Mouse (Mus musculus) stomach, embryonic 16.5 days (tissue): ENCODE measurements around the gene Mrfap1. TPM values are rescaled to one million over a fixed set of nuclear protein-coding genes. Genes with fewer than 3 reads are reported as not detected.
"Not testable (repeated sequence)": the region's sequence is repeated elsewhere in the genome, so short reads cannot be mapped to it uniquely, and the experiment has no call there.

Experiments used
- ATAC-seq: fragments of 200-750 bp; cut with Nextera tagmentation; 2 replicates; pipeline ENCODE4 v1.8.0; 2017; ENCODE audit warnings: moderate number of reproducible peaks, moderate TSS enrichment; ENCODE audit not compliant: insufficient read depth, low FRiP score
- H3K27ac ChIP-seq: fragments of 300-500 bp; sonication (generic); 2 replicates; pipeline ENCODE4 v1.5.1; 2014; ENCODE audit warnings: low read length
- H3K27me3 ChIP-seq: fragments of 300-500 bp; sonication (generic); 2 replicates; pipeline ENCODE4 v1.6.1; 2014; ENCODE audit warnings: low read length, control low read depth, mixed read lengths; ENCODE audit not compliant: control insufficient read depth, insufficient read depth
- H3K36me3 ChIP-seq: fragments of 300-500 bp; sonication (generic); 2 replicates; pipeline ENCODE4 v1.6.1; 2014; ENCODE audit warnings: low read length; ENCODE audit not compliant: control insufficient read depth, insufficient read depth
- H3K4me1 ChIP-seq: fragments of 300-500 bp; sonication (generic); 2 replicates; pipeline ENCODE4 v1.6.1; 2014; ENCODE audit warnings: low read length, control low read depth, mixed read lengths; ENCODE audit not compliant: control insufficient read depth, insufficient read depth
- H3K4me2 ChIP-seq: fragments of 300-500 bp; sonication (generic); 2 replicates; pipeline ENCODE4 v1.6.1; 2014; ENCODE audit warnings: low read depth, low read length, mixed read lengths
- H3K4me3 ChIP-seq: fragments of 300-500 bp; sonication (generic); replicated peaks from 2 replicates; pipeline ENCODE4 v1.5.1; 2014; ENCODE audit warnings: mild to moderate bottlenecking, low read length
- H3K9ac ChIP-seq: fragments of 300-500 bp; sonication (generic); 2 replicates; pipeline ENCODE4 v1.6.1; 2014; ENCODE audit warnings: low read length
- H3K9me3 ChIP-seq: fragments of 300-500 bp; sonication (generic); replicated peaks from 2 replicates; pipeline ENCODE4 v1.6.1; 2016; ENCODE audit warnings: low read length, control low read depth; ENCODE audit not compliant: control insufficient read depth
- WGBS: fragments of 180-500 bp; shearing (Covaris S2); extraction: QIAGEN DNeasy Blood & Tissue Kit; methylation state at CpG from one replicate; pipeline ENCODE4 v1.1.7; 2014; 5-methylcytosine and 5-hydroxymethylcytosine counted together
- polyA plus RNA-seq: library from polyadenylated mRNA; unstranded; fragments of >200 nt; fragmentation: Nextera tagmentation; extraction: Ambion mirVana; gene quantifications from 2 replicates; pipeline ENCODE4 v1.2.1, GENCODE M21; 2015

Mrfap1 gene
- polyA plus RNA-seq, 1 experiment from 2014 or later, result 321 TPM

GRCm38 (mm10) chr5:36797291-36797690 lies 719 bp upstream of the Mrfap1 start:
- Histone ChIP-seq H3K4me2 (peak overlapping the region; percentile 61), H3K36me3 (no peaks in the 10 kb centered on the region), H3K9me3 (no peaks in the 10 kb centered on the region), H3K9ac (0 out of 2 replicates have a peak overlapping the region, but pooled peaks have one; percentile 10), H3K4me3 (peak overlapping the region; percentile 55), H3K4me1 (no peaks in the 10 kb centered on the region), H3K27me3 (no peaks in the 10 kb centered on the region), H3K27ac (0 out of 2 replicates have a peak overlapping the region, but pooled peaks have one; percentile 28)
- WGBS, result 43% methylated on average over 8 of the region's 8 CpGs
- no peak for ATAC-seq

DNA sequence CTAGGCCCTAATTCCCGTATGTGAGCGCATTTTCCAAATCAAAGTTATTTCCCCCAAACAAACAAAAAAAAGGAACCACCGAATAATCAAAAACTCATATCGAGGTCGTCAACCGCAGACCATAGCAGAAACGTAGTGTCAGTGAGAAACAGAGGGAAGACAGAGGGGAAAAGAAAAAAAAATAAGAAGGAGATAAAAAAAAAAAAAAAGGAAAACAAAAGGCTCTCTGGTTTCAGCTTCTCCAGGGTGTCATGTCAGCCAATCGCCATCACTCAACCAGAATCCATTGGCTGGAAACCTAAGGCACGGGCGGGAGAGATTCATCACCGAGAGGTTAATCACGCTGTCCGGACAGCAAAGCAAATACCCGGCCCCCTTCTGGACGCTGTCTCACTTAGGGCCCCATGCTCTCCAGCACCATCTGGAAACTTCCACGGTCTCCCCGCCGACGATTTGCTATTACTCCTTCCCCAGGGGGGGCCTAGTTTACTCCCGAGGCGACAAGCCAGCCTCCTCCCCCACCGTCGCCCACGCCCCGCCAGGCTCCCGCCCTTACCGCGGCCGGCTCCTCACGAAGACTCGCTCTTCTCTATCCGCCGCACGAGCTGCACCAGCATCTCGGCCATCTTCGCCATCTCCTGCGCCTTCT lies 801 bp downstream of the Mrfap1 start:
- H3K4me3 ChIP-seq, result peak overlapping the region; percentile 55
- peak overlapping the region; percentile 43 for H3K4me2 ChIP-seq
- peak overlapping the region; percentile 96 for H3K27ac ChIP-seq
- peak overlapping the region; percentile 86 for H3K9ac ChIP-seq
- 2% methylated on average over 35 of the region's 37 CpGs for WGBS
- peak; percentile 42 for ATAC-seq
- H3K9me3 ChIP-seq, H3K36me3 ChIP-seq, H3K4me1 ChIP-seq, H3K27me3 ChIP-seq: not testable (repeated sequence)

GRCm38 (mm10) chr5:36791861-36792260 lies 4.7 kb downstream of the Mrfap1 start:
- Histone ChIP-seq H3K27ac (no peak overlapping the region), H3K9ac (no peak overlapping the region), H3K4me3 (no peak overlapping the region), H3K27me3 (no peaks in the 10 kb centered on the region), H3K4me2 (no peak overlapping the region), H3K9me3 (no peaks in the 10 kb centered on the region), H3K4me1 (no peaks in the 10 kb centered on the region), H3K36me3 (no peaks in the 10 kb centered on the region)
- WGBS, result 66% methylated on average over 9 of the region's 9 CpGs
- no peak for ATAC-seq

DNA sequence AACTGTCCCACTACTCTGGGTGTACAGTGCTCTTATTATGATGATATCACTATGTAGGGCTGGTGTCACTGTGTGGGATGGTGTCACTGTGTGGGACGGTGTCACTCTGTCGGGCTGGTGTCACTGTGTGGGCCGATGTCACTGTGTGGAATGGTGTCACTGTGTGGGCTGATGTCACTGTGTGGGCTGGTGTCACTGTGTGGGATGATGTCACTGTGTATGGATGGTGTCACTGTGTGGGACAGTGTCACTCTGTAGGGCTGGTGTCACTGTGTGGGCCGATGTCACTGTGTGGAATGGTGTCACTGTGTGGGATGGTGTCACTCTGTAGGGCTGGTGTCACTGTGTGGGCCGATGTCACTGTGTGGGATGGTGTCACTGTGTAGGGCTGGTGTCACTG lies 10.5 kb downstream of the Mrfap1 start:
- Histone ChIP-seq H3K4me3 (no peak overlapping the region), H3K4me2 (no peak overlapping the region), H3K9me3 (no peaks in the 10 kb centered on the region; the same call in 1 of the 2 replicates), H3K27me3 (no peaks in the 10 kb centered on the region), H3K27ac (no peak overlapping the region), H3K36me3 (no peaks in the 10 kb centered on the region), H3K4me1 (no peaks in the 10 kb centered on the region), H3K9ac (no peak overlapping the region)
- WGBS, result 96% methylated on average over 5 of the region's 5 CpGs
- no peak for ATAC-seq

DNA sequence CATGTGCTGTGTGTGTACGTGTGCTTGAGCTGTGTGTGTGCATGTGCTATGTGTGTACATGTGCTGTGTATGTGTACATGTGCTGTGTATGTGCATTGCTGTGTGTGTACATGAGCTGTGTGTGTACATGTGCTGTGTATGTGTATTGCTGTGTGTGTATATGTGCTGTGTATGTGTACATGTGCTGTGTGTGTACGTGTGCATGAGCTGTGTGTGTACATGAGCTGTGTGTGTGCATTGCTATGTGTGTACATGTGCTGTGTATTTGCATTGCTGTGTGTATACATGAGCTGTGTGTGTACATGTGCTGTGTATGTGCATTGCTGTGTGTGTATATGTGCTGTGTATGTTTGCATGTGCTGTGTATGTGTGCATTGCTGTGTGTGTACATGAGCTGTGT lies 17.1 kb downstream of the Mrfap1 start:
- no peak for ATAC-seq
- WGBS, result 82% methylated on average over 2 of the region's 2 CpGs
- H3K9me3 ChIP-seq, result peaks cover 10% of the 10 kb centered on the region

DNA sequence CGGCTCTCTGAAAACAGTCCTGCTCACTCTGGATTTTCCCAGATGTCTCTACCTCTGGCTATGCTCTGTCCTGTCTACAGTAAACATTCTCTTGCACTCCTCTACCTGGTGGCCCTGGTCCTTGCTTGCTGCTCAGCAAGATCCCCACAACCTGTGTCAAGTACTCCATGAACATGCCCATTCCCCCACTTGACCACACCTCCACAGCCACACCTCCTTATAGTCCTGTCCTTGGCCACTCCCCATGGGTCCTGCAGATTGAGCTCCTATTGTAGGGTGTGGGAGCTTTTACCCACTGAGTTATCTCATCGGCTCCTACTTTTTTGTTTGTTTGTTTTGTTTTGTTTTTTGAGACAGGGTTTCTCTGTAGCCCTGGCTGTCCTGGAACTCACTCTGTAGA lies 17.7 kb downstream of the Mrfap1 start:
- no peaks in the 10 kb centered on the region for H3K36me3 ChIP-seq
- H3K9ac ChIP-seq, result no peak overlapping the region
- H3K27ac ChIP-seq, result no peak overlapping the region
- peaks cover 10% of the 10 kb centered on the region; the same call in 1 of the 2 replicates for H3K9me3 ChIP-seq
- 94% methylated on average over 1 of the region's 2 CpGs for WGBS
- H3K4me2 ChIP-seq, result no peak overlapping the region
- H3K27me3 ChIP-seq, result no peaks in the 10 kb centered on the region
- ATAC-seq, result no peak
- no peaks in the 10 kb centered on the region for H3K4me1 ChIP-seq
- no peak overlapping the region for H3K4me3 ChIP-seq

More for the DNA sequence above, 17.1 kb downstream of the Mrfap1 start:
- Histone ChIP-seq H3K9ac (no peak overlapping the region), H3K4me2 (no peak overlapping the region), H3K4me1 (no peaks in the 10 kb centered on the region), H3K27ac (no peak overlapping the region), H3K36me3 (no peaks in the 10 kb centered on the region), H3K4me3 (no peak overlapping the region), H3K27me3 (no peaks in the 10 kb centered on the region)

DNA sequence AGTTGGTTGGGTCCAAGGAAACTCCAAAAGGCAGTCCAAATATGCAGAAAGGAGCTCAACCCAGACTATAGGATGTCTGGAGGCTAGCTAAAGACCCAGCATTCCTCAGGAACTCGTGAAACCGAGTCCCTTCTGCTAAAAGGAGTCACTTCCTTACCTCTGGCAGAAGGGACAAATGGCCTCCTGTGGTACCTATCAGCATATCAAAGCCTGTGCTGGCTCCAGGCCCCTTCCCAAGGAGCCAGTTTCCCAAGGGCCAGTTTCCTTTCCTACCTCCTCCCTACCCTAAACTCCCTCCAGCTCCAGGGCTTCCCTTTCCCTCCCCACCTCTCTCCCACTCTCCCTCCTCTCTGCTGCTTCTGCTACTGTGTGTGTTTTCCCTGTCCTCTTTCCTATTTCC lies 19.4 kb downstream of the Mrfap1 start:
- Histone ChIP-seq H3K36me3 (no peaks in the 10 kb centered on the region), H3K9me3 (peaks cover 10% of the 10 kb centered on the region; the same call in 1 of the 2 replicates), H3K4me1 (no peaks in the 10 kb centered on the region), H3K4me3 (no peak overlapping the region), H3K27ac (no peak overlapping the region), H3K4me2 (no peak overlapping the region), H3K27me3 (no peaks in the 10 kb centered on the region), H3K9ac (no peak overlapping the region)
- WGBS, result 10% methylated on average over 2 of the region's 2 CpGs
- no peak for ATAC-seq

GRCm38 (mm10) chr5:36776021-36776575 lies 20.5 kb downstream of the Mrfap1 start:
- H3K4me3 ChIP-seq, result no peak overlapping the region
- H3K4me2 ChIP-seq, result no peak overlapping the region
- no peaks in the 10 kb centered on the region for H3K27me3 ChIP-seq
- H3K9ac ChIP-seq, result no peak overlapping the region
- no peaks in the 10 kb centered on the region for H3K36me3 ChIP-seq
- ATAC-seq, result no peak
- WGBS, result 30% methylated on average over 9 of the region's 9 CpGs
- no peak overlapping the region for H3K27ac ChIP-seq
- peaks cover 10% of the 10 kb centered on the region; the same call in 1 of the 2 replicates for H3K9me3 ChIP-seq
- no peaks in the 10 kb centered on the region for H3K4me1 ChIP-seq

- no peaks in the 10 kb centered on the region for H3K27me3 ChIP-seq
- no peak for ATAC-seq
- no peak overlapping the region for H3K4me2 ChIP-seq
- no peaks in the 10 kb centered on the region for H3K4me1 ChIP-seq
- H3K4me3 ChIP-seq, result no peak overlapping the region
- H3K9ac ChIP-seq, result no peak overlapping the region
- H3K27ac ChIP-seq, result no peak overlapping the region
- 78% methylated on average over 2 of the region's 2 CpGs for WGBS
- 0 out of 2 replicates have a peak, but pooled peaks cover 4% of the 10 kb centered on the region for H3K9me3 ChIP-seq
- H3K36me3 ChIP-seq, result no peaks in the 10 kb centered on the region
Measured at GRCm38 (mm10) chr5:36775317-36775716, 21.3 kb downstream of the Mrfap1 start.
